Mouse (Mus musculus): ENCODE measurements around the gene Themis3. TPM values are rescaled to one million over a fixed set of nuclear protein-coding genes. Genes with fewer than 3 reads are reported as not detected.
A peak's percentile ranks its signal among the peaks of the same experiment; 100 is the strongest.

The Themis3 gene
- polyA plus RNA-seq, 2 experiments = 0.09 to 0.17 TPM

DNA sequence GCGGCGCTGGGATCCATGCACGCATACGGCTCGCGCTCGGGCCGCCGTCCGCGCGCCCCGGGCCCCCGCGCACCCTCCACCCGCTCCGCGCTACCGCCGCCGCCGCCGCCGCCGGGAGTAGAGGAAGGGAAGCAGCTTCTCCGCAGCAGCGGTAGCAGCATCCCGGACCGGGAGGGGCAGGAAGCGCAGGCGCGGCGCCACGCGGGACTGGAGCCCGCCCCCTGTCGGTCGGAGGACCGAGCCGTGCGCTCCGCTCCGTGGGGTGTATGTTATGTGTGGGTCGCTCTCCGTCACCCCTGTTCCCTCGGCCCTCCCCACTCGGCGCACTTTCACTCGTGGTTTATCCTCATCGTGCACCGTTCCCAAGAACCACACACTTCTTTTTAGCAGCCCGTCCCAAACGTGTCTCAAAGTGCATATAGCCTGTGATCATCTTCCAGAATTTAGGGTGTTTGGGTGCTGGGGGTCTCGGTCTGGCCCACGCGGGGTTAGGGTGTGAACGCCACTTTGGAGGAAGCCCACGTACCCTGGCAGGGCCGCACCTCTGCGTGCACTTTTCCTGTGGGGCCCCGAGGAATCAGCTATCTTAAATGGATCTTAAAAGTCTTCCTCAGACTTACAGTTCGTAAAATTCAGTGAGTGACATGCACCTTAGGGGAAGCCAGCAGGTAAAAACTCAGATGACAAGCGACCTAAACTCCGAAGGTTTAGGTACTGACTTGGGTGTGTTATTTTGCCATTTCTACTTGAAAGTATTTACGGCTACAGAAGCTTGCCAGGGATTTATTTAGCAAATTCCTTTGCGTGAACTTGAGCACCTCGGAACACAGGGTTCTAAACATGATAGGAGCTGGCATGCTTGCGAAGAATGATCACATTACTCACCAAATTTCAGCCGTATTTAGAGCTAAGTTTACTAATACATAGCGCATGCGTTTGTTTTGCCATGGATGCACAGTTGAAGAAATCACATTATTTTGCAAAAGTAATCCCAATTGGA, 74.6 kb downstream of the Themis3 start, which contains the start of gene Rab12:
TSS of gene Rab12 (minus strand) at position 176 of the 1,000 bp plus-strand sequence.
- peak; percentile 96 for ATAC-seq (ENCODE audit: low FRiP score, low read depth)
- Histone ChIP-seq H3K4me2 (replicated peaks; ENCODE audit: low read depth, low read length, severe bottlenecking) (peak within 1 kb of the TSS; percentile 77), H3K4me1 (ENCODE audit: control insufficient read depth, insufficient read depth, low read length) (peaks cover 11% of the 10 kb centered on the region)

GRCm38 (mm10) chr17:66518877-66519553, 75.4 kb downstream of the Themis3 start:
- TF ChIP-seq POLR2A (IDR thresholded peaks at IDR 0.05; ENCODE audit: borderline replicate concordance, extremely low read depth, insufficient read depth, insufficient read length) = no peak
- H3K4me1 ChIP-seq (ENCODE audit: control insufficient read depth, insufficient read depth, low read length) = peaks cover 11% of the 10 kb centered on the region
- peak overlapping the region; percentile 79 for H3K4me3 ChIP-seq (replicated peaks; ENCODE audit: low read length)
- no peaks in the 10 kb centered on the region for H3K9me3 ChIP-seq (ENCODE audit: control insufficient read depth, low read length)
- ATAC-seq (ENCODE audit: low FRiP score, low read depth) (peak; percentile 42), DNase-seq (ENCODE audit: low spot score) (no peak)
- H3K9ac ChIP-seq (ENCODE audit: low read depth, low read length, severe bottlenecking) = peak overlapping the region; percentile 98
- peak overlapping the region; percentile 77 for H3K4me2 ChIP-seq (replicated peaks; ENCODE audit: low read depth, low read length, severe bottlenecking)
- H3K27ac ChIP-seq (replicated peaks; ENCODE audit: low read depth, low read length) = no peak overlapping the region
- no peaks in the 10 kb centered on the region for H3K36me3 ChIP-seq (ENCODE audit: control insufficient read depth, insufficient read depth, low read length)
- WGBS = 3% methylated on average over 50 of the region's 57 CpGs
- H3K27me3 ChIP-seq (ENCODE audit: control insufficient read depth, insufficient read depth, low read length) = no peaks in the 10 kb centered on the region

More for the DNA sequence above, 74.6 kb downstream of the Themis3 start, which contains the start of gene Rab12:
- no peak within 1 kb of the TSS for H3K27ac ChIP-seq (replicated peaks; ENCODE audit: low read depth, low read length)
- no peaks in the 10 kb centered on the region for H3K9me3 ChIP-seq (ENCODE audit: control insufficient read depth, low read length)
- H3K36me3 ChIP-seq (ENCODE audit: control insufficient read depth, insufficient read depth, low read length) = no peaks in the 10 kb centered on the region
- H3K27me3 ChIP-seq (ENCODE audit: control insufficient read depth, insufficient read depth, low read length) = no peaks in the 10 kb centered on the region
- peak within 1 kb of the TSS; percentile 98 for H3K9ac ChIP-seq (ENCODE audit: low read depth, low read length, severe bottlenecking)
- 10% methylated on average over 44 of the region's 71 CpGs for WGBS
- DNase-seq (ENCODE audit: low spot score) = peak; percentile 87
- H3K4me3 ChIP-seq (replicated peaks; ENCODE audit: low read length) = peak within 1 kb of the TSS; percentile 79
- no peak for TF ChIP-seq POLR2A (IDR thresholded peaks at IDR 0.05; ENCODE audit: borderline replicate concordance, extremely low read depth, insufficient read depth, insufficient read length)

DNA sequence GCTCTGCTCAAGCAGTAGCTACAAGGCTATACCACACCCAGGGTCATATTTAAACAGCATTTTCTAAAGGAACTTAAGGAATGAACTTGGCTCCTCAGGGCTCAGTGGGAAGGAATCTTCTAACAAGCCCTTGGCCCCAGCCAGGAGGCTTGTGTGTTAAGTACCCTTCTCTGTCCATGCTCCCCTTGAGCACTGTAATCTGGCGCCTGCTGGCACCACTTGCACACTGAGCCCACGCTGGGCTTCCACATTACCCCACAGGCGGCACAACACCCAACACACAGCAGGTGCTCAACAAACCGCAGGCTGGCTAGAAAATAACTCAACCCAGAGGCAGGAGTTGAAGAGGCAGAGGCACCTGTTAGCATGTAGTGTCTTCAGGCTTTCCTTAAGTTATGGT, 77.5 kb downstream of the Themis3 start:
- Histone ChIP-seq H3K27ac (replicated peaks; ENCODE audit: low read depth, low read length) (no peak overlapping the region), H3K4me2 (replicated peaks; ENCODE audit: low read depth, low read length, severe bottlenecking) (no peak overlapping the region), H3K4me3 (replicated peaks; ENCODE audit: low read length) (no peak overlapping the region), H3K36me3 (ENCODE audit: control insufficient read depth, insufficient read depth, low read length) (peaks cover 10% of the 10 kb centered on the region; the same call in 1 of the 2 replicates), H3K4me1 (ENCODE audit: control insufficient read depth, insufficient read depth, low read length) (peaks cover 11% of the 10 kb centered on the region), H3K9ac (ENCODE audit: low read depth, low read length, severe bottlenecking) (no peak overlapping the region), H3K9me3 (ENCODE audit: control insufficient read depth, low read length) (no peaks in the 10 kb centered on the region), H3K27me3 (ENCODE audit: control insufficient read depth, insufficient read depth, low read length) (no peaks in the 10 kb centered on the region)
- WGBS = 86% methylated on average over 4 of the region's 4 CpGs
- ATAC-seq (ENCODE audit: low FRiP score, low read depth) (no peak), DNase-seq (ENCODE audit: low spot score) (no peak)
- no peak for TF ChIP-seq POLR2A (IDR thresholded peaks at IDR 0.05; ENCODE audit: borderline replicate concordance, extremely low read depth, insufficient read depth, insufficient read length)

DNA sequence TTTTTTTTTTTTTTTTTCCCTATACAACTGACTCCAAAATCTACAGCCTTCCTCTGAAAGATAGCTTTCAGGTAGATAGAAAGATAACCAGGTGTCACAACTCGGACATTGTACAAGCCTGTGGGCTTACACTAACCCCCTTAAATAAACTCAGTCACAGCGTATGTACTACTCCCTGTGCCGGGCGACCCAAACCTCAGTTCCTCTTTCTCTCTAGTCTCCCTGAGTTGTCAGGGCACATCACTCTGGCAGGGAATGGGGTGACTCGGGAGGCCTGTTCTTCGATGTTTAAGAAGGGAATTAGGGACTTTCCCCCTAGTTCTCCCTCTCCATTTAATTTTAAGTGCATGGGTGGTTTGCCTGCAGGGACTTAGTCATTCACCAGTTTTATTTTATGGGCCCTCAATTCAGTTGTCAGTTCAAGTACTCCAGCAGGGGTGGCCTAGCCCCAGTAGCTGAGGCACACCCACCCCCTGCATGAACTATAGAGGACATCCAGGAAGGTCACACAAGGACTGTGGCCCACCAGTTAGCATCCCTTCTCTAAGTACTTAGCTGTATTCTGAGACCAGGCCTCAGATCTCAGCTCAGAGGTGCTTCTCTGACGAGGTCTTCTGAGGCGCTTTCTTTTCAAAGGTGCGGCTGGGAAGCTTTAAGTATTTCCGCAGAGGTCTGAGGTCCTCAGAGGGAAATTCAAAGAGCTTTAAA, 80.0 kb downstream of the Themis3 start:
- Histone ChIP-seq H3K27ac (replicated peaks; ENCODE audit: low read depth, low read length) (no peak overlapping the region), H3K4me1 (ENCODE audit: control insufficient read depth, insufficient read depth, low read length) (peaks cover 11% of the 10 kb centered on the region), H3K27me3 (ENCODE audit: control insufficient read depth, insufficient read depth, low read length) (no peaks in the 10 kb centered on the region), H3K4me3 (replicated peaks; ENCODE audit: low read length) (no peak overlapping the region), H3K9ac (ENCODE audit: low read depth, low read length, severe bottlenecking) (no peak overlapping the region), H3K36me3 (ENCODE audit: control insufficient read depth, insufficient read depth, low read length) (peaks cover 15% of the 10 kb centered on the region; the same call in 1 of the 2 replicates), H3K9me3 (ENCODE audit: control insufficient read depth, low read length) (no peaks in the 10 kb centered on the region), H3K4me2 (replicated peaks; ENCODE audit: low read depth, low read length, severe bottlenecking) (no peak overlapping the region)
- no peak for DNase-seq (ENCODE audit: low spot score)
- 75% methylated on average over 10 of the region's 10 CpGs for WGBS
- ATAC-seq (ENCODE audit: low FRiP score, low read depth) = no peak
- TF ChIP-seq POLR2A (IDR thresholded peaks at IDR 0.05; ENCODE audit: borderline replicate concordance, extremely low read depth, insufficient read depth, insufficient read length) = no peak

Measured in limb, embryonic 14.5 days (tissue).